Mouse (Mus musculus) ES-Bruce4 (cell line): ENCODE data around the gene Prpf4.

Experiments
- CTCF ChIP-seq: IDR thresholded peaks from one replicate; pipeline ENCODE4 v1.8.1; 2011; ENCODE audit warnings: low read depth, low read length
- EP300 ChIP-seq: IDR thresholded peaks from 2 replicates; pipeline ENCODE4 v1.6.1; 2011; ENCODE audit warnings: low read depth, low read length; ENCODE audit not compliant: insufficient read depth
- POLR2A ChIP-seq: IDR thresholded peaks from one replicate; pipeline ENCODE4 v1.8.1; 2011; ENCODE audit warnings: low read length; ENCODE audit not compliant: insufficient read depth

- TF ChIP-seq EP300 (no peak), CTCF (no peak), POLR2A (no peak)
These were observed 28.7 kb upstream of the Prpf4 start for GRCm38 (mm10) chr4:62379724-62380381.
